Mouse (Mus musculus) ES-Bruce4 (cell line): ENCODE data around the gene Foxs1.

Source experiments
- CTCF ChIP-seq: IDR thresholded peaks from one replicate; pipeline ENCODE4 v1.8.1; 2011; ENCODE audit warnings: low read depth, low read length
- EP300 ChIP-seq: IDR thresholded peaks from 2 replicates; pipeline ENCODE4 v1.6.1; 2011; ENCODE audit warnings: low read depth, low read length; ENCODE audit not compliant: insufficient read depth
- POLR2A ChIP-seq: IDR thresholded peaks from one replicate; pipeline ENCODE4 v1.8.1; 2011; ENCODE audit warnings: low read length; ENCODE audit not compliant: insufficient read depth

GRCm38 (mm10) chr2:152947098-152947497 lies 14.1 kb upstream of the Foxs1 start:
- TF ChIP-seq EP300 (no peak), CTCF (no peak), POLR2A (no peak)
